Mouse (Mus musculus) layer of hippocampus, adult 11-12 months (tissue): ENCODE results near the gene Acod1.
A peak's percentile ranks its signal among the peaks of the same experiment; 100 is the strongest.

Experiments used
- DNase-seq: peaks from one replicate; pipeline ENCODE4 v3.0.0; 2022; ENCODE audit warnings: low spot score

The Acod1 gene

GRCm38 (mm10) chr14:103046677-103047076 lies at the start of gene Acod1:
TSS of gene Acod1 (plus strand) at chr14:103046977.
- no peak for DNase-seq

DNA sequence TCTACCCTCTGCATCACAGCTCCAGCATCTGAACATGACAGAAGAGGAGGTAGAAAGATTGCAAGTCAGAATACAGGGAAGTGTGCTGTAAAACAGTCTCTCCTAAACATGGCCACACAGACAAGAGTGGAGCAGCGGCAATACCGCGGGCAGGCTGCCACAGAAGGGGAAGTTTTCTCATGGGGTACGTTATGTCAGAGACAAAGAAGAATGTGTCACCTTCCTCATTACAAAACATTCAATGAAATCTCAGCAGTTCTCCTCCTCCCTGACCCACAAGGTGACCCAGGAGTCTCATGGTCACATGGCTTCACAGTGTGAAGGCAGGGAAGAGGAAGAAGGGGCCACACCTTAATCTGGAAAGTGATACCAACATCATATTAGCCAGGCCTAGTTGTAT lies 39.0 kb upstream of the Acod1 start:
- DNase-seq, result no peak

GRCm38 (mm10) chr14:103011782-103012181 lies 35.0 kb upstream of the Acod1 start:
- peak; percentile 52 for DNase-seq

GRCm38 (mm10) chr14:103012563-103013150 lies 34.1 kb upstream of the Acod1 start:
- peak; percentile 78 for DNase-seq

DNA sequence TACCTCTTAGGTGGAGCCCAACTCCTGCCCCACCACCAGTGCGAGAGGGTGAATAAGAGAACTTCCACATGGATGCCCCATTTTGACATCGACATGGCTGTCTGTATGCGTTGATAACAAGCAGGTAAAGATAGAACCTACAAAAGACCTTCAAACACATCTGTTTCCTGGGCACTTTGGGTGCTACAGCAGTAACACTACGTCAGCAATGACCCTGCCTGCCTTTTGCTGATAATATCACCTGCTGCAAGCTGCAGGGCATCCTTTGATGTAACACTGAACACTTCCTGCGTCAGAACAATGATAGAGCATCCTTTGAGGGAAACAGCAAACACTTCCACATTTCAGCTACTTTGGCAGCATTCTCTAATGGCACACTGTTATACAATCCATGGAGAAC lies 29.8 kb upstream of the Acod1 start:
- no peak for DNase-seq

- no peak for DNase-seq
Observed at GRCm38 (mm10) chr14:103020046-103020445, 26.7 kb upstream of the Acod1 start.

- no peak for DNase-seq
Observed at GRCm38 (mm10) chr14:103029203-103029602, 17.6 kb upstream of the Acod1 start.

DNA sequence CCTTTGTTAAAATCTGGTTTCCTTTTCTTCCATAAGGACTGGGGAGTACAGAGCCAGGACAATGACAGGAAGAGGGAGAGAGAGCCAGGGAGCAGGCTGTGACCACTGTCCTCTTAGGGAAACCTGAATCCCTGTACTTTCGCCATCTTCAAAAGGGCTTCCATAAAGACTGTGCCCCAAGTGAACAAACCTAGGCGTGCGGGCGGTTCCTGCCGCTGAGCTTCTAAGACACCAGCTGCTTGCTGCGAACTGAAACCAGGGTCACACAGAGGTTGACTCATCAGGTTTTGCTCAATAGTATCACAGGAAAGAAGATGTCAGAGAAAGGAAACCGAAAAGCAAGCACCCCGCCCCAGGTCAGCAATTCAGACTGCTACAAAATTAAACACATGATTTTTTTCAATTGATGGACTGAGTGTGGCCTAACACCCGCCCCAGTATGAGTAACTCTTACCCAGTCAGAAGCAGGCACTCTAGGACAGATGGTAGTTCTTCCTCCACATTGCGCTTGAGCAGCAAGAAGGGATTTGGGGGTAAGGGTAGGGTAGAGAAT lies 13.4 kb upstream of the Acod1 start:
- peak; percentile 31 for DNase-seq

DNA sequence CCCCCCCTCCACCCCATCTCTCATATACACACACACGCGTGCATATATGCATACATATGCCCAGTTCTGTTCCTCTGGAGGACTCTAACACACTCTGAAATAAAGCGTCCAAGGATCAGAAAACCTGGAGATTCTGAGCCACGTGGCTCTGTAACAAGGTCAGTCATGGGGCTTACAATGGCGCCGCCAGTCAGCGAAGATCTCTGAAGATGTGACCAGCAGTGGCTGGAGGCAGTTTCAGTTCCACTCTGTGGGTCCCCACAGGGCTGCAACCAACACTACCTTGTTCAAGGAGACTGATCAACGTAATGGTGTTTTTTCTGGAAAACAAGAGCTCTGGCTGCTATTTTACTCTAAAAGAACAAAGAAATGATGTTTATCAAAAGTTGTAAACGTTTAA lies 12.7 kb upstream of the Acod1 start:
- peak; percentile 28 for DNase-seq

- DNase-seq, result no peak
Observed at GRCm38 (mm10) chr14:103037016-103037415, 9.8 kb upstream of the Acod1 start.

DNA sequence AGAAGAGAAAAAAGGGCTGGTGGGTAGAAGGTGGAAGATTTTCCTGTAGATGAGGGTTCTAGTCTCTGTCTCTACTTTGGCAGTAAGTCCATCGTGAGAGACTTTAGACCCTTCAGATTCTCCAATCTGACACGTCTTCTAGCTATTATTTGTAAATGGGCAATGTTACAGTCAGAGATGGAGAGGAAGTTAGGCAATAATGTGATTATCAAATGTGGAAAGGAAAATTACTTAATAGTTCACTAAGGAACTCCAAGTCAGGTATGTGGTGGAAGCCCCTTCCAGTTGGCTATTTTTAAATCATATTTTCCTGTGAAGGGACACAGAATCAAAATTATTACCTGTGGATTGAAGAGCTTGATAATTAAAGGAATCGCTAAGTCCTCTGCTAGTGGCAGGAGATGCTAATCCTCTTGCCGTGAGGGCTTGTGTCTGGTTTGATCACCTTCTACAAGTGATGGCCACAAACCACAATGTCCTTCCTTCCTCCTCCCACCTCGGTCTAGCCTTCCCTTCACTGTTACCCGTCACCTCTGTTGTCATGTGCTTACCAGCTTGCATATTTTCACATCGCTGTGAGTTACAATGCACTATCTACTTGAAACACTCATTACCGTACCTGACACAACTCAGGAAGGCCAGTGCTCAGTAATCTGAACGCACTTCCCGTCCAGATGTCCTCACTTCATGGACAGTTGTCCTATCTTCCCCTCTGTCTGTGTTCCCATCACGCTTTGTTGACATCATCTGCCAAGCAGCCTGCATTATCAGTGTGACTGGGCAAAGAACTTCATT lies 1.7 kb downstream of the Acod1 start:
- DNase-seq, result no peak

DNA sequence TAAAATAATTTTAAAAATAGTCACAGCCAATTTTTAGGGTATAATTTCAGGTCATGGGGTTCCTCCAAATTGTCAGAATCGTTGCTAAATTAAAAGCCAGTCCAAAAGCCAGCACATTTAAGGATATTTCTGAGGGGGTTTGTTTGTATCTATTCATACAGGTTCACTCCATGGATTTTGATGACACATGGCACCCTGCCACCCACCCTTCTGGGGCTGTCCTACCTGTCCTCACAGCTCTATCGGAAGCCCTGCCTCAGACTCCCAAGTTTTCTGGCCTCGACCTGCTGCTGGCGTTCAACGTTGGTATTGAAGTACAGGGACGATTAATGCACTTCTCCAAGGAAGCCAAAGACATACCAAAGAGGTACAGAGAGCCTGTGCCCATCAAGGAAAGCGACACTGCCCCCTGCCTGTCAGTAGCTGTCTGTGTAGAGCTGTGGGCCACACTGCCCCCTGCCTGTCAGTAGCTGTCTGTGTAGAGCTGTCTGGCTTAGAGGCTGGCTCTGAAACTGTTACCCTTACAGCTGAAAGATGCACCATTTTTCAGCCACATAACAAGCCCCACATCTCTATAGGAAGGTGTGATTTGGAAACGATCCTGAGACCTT lies 4.5 kb downstream of the Acod1 start:
- DNase-seq, result peak; percentile 90

- no peak for DNase-seq
Observed at GRCm38 (mm10) chr14:103054731-103055130, 8.0 kb downstream of the Acod1 start.

- DNase-seq, result no peak
Observed at GRCm38 (mm10) chr14:103056601-103057000, 9.8 kb downstream of the Acod1 start.

DNA sequence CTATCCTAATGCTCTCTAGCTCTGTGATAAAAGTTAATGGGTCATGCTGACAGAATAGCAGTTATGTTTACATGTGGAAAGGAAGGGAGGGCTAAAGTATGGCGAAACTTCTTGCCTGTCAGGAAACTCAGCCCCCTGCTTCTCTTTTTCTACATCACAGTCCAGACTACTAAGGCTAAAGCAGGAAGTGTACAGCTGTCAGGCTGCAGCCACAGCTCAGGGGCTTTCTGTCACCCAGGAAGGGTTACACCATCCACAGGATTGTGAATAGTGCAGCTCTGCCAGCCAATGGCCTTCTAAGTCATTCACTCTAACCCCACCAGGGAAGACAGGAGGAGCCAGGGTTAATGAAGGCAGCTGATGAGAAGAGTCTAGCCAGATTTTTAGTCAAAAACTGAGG lies 12.2 kb downstream of the Acod1 start:
- no peak for DNase-seq

- no peak for DNase-seq
Observed at GRCm38 (mm10) chr14:103059495-103059894, 12.7 kb downstream of the Acod1 start.

DNA sequence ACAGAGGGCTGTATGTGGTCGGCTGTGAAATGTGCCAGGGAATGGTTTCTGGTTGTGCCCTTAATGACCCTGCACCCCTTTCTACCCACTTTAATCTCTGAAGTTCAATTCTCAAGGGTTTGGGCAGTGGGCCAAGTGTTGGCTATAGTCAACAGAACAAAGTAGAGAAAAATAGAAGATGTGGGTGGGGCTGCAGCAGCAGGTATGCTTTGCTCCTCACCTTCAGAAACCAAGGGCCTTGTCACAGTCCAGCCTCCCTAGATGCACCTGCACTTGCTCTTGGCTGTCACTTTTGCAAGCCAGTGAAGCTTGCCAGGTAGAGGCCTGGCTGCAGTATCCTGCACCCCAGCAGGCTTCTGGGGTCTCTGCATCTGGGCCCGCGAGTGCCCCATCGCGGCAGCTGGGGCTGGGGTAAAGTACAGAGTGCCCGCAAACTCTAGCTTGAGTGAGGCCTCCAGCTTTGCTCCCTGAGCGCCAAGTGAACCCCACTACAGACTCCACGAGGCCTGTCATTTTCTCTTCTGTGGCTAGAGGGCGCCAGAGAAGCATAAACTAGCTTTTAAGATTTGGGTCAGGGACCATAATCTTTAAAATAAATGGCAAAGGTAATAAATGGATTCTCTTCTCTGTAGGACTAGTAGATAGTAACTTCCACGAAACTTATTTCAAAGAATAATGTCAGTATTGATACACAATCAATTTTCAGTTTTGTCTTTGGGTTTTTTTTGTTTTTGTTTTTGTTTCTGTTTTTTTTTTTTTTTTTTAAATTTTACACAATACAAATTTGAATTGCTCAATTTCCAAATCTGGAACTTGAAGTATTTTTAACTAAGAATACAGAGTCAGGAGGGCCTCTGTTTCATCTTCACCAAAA lies 18.8 kb downstream of the Acod1 start:
- DNase-seq, result peak; percentile 84

- DNase-seq, result no peak
Observed at GRCm38 (mm10) chr14:103069465-103069863, 22.7 kb downstream of the Acod1 start.

GRCm38 (mm10) chr14:103069864-103070611 lies 23.3 kb downstream of the Acod1 start, which contains the start of gene Cln5:
TSS of gene Cln5 (plus strand) at chr14:103070216.
- DNase-seq, result peak; percentile 88

- DNase-seq, result no peak
Observed at GRCm38 (mm10) chr14:103070790-103071189, 24.0 kb downstream of the Acod1 start.

- no peak for DNase-seq
Observed at GRCm38 (mm10) chr14:103071471-103071870, 24.7 kb downstream of the Acod1 start.
